Mouse (Mus musculus): ENCODE measurements around the gene Rap2a. TPM values are rescaled to one million over a fixed set of nuclear protein-coding genes. Genes with fewer than 3 reads are reported as not detected.
A peak's percentile ranks its signal among the peaks of the same experiment; 100 is the strongest.

Gene Rap2a
- polyA plus RNA-seq, 1 experiment from 2014 or later, result 19.8 TPM

DNA sequence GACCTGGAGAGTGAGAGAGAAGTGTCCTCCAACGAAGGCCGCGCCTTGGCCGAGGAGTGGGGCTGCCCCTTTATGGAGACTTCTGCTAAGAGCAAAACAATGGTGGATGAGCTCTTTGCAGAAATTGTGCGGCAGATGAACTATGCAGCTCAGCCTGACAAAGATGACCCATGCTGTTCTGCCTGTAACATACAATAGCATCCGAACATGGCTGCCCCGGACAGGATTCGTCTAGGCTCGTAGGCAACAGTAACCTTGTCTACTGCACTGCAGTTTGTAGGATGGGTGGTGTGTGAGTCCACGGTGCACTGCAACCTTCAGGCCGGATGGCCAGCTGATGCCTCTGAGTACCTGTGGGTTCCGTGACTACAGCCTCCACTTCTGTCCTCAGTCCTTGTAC is 25.4 kb downstream of the Rap2a start:
- 92% methylated on average over 12 of the region's 12 CpGs for WGBS

DNA sequence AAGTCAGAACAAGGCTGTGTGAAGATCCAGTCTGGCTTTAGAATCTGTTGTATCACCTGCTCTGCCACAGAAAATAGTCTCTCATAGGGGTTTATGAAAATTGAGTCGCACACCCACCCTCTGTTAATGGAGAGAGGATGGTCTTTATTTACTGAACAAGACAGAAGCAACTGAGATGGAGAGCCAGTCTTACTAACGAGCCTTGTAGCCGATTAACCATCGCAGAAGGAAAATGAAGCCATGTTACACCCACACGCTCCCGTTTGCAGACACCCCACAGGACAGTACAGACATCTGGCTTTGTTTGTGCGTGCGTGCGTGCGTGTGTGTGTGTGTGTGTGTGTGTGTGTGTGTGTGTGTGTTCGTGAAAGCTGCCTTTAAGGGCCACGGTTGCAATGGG is 26.2 kb downstream of the Rap2a start:
- Histone ChIP-seq H3K9ac (no peak overlapping the region), H3K4me2 (replicated peaks) (no peak overlapping the region), H3K27ac (no peak overlapping the region), H3K27me3 (replicated peaks) (no peaks in the 10 kb centered on the region), H3K4me3 (replicated peaks) (no peak overlapping the region), H3K36me3 (no peaks in the 10 kb centered on the region), H3K4me1 (replicated peaks) (no peaks in the 10 kb centered on the region), H3K9me3 (no peaks in the 10 kb centered on the region)
- ATAC-seq, result no peak
- 87% methylated on average over 12 of the region's 12 CpGs for WGBS

More for the DNA sequence above, 25.4 kb downstream of the Rap2a start:
- Histone ChIP-seq H3K4me3 (replicated peaks) (no peak overlapping the region), H3K27me3 (replicated peaks) (no peaks in the 10 kb centered on the region), H3K4me2 (replicated peaks) (no peak overlapping the region), H3K27ac (no peak overlapping the region), H3K9ac (no peak overlapping the region), H3K36me3 (no peaks in the 10 kb centered on the region), H3K4me1 (replicated peaks) (no peaks in the 10 kb centered on the region), H3K9me3 (no peaks in the 10 kb centered on the region)
- no peak for ATAC-seq

DNA sequence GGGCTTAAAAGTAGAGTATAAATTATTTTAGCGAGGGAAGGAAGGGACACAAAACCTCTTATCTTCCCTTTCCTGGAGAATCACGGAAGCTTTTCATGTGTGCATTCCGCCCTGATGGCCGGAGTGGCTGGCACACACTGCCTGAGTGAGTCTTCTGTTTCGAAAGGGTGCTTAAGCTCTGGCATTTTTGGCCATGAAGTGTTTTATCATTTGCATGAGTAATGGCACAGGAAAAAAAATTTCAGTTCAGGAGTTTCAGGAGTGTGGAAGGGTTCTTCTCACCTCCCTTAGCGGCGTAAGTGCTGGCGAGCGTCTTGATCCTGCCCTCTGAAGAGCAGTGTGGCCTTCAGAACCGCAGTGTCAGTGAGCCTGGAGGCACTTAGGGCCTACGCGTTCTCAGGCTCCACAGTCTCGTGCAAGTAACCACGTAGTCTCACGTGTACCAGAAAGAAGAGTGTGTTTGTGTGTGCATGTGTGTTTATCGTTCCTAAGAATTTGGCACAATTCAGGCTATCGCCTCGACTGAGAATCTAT is 26.8 kb downstream of the Rap2a start:
- WGBS, result 88% methylated on average over 18 of the region's 18 CpGs
- no peak overlapping the region for H3K4me2 ChIP-seq (replicated peaks)
- H3K9me3 ChIP-seq, result no peaks in the 10 kb centered on the region
- no peak for ATAC-seq
- no peaks in the 10 kb centered on the region for H3K4me1 ChIP-seq (replicated peaks)
- no peaks in the 10 kb centered on the region for H3K27me3 ChIP-seq (replicated peaks)
- no peak overlapping the region for H3K27ac ChIP-seq
- no peak overlapping the region for H3K9ac ChIP-seq
- H3K4me3 ChIP-seq (replicated peaks), result no peak overlapping the region
- H3K36me3 ChIP-seq, result no peaks in the 10 kb centered on the region

DNA sequence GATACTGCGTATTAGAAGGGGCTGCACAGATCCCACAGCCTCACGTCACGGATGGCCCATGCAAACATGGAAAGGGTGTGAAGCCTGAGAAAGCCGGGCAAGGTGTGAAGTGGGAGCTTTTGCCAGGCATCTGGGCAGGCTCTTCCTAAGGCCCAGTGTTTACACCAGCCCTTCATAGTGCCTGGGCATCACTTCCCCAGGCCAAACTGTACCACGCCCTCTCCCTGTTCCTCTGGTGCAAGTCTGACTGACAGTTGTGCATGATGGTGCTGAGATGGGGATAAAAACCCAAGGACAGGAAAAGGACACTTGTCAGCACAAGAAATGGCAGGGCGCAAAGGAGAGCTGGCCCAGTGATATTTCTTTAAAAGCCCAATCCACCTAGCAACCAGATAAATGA is 27.7 kb downstream of the Rap2a start:
- no peak overlapping the region for H3K4me3 ChIP-seq (replicated peaks)
- no peak for ATAC-seq
- H3K36me3 ChIP-seq, result no peaks in the 10 kb centered on the region
- no peaks in the 10 kb centered on the region for H3K9me3 ChIP-seq
- 91% methylated on average over 6 of the region's 6 CpGs for WGBS
- no peaks in the 10 kb centered on the region for H3K4me1 ChIP-seq (replicated peaks)
- no peak overlapping the region for H3K4me2 ChIP-seq (replicated peaks)
- no peak overlapping the region for H3K9ac ChIP-seq
- H3K27me3 ChIP-seq (replicated peaks), result no peaks in the 10 kb centered on the region
- H3K27ac ChIP-seq, result no peak overlapping the region

DNA sequence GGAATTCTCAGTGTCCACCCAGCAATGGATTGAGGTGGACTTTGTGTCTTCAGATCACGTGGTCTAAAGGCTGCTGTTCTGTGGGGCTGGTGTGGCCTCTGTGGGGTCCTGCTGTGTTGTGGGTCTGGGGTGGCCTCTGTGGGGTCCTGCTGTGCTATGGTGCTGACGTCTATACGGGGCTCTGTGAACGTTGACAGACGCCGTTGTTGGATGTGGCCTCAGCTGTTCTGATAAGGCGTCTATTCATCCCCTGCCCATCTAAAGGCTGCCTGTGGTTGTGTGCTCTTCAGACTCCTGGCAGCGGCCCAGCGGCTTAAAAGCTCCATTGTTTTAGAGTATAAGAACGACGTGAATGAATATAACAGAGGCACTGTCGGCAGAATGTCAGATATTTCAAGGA is 29.3 kb downstream of the Rap2a start:
- Histone ChIP-seq H3K36me3 (no peaks in the 10 kb centered on the region), H3K27ac (no peak overlapping the region), H3K4me3 (replicated peaks) (no peak overlapping the region), H3K9me3 (no peaks in the 10 kb centered on the region), H3K27me3 (replicated peaks) (no peaks in the 10 kb centered on the region), H3K4me1 (replicated peaks) (no peaks in the 10 kb centered on the region), H3K9ac (no peak overlapping the region), H3K4me2 (replicated peaks) (no peak overlapping the region)
- 73% methylated on average over 12 of the region's 12 CpGs for whole genome bisulfite sequencing
- peak; percentile 55; the same call in 1 of the 2 replicates for ATAC-seq

DNA sequence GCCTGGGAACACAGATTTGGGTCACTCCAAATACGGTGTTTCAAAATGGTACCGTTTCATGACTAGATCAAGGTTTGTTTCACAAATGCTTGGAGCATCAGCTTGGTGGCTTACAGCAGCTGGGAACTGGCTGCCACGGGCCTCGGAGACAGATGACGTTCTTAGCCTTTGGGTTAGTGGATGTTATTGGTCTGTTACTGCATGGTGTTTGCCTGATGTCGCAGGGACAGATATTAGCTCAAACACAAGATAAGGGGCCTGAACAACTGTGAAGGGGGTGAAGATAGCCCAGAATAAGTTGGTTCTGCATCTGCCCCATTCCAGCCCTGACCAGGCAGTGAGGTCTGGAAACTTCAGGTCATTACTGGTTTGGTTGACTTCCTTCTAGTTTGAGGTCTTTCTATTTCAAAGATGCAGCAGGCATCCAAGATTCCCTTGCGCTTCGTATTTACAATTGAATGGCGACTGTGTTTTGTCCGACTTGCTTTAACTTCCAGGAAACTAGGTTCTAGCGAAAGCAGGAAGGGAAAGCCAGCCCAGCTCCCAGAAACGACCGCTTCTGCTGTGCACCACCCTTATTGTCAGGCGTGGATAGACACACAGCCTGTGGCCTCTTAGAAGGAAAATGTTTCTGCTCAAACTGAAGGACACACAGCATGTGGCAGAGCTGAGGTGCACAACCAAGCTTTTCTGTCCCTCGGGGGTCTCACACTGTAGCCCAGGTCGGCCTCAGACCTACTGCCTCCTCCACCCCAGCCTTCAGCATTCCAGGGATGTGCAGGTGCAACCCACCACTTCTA is 30.5 kb downstream of the Rap2a start:
- no peak overlapping the region for H3K4me3 ChIP-seq (replicated peaks)
- no peak overlapping the region for H3K4me2 ChIP-seq (replicated peaks)
- no peak overlapping the region for H3K27ac ChIP-seq
- H3K27me3 ChIP-seq (replicated peaks), result no peaks in the 10 kb centered on the region
- no peaks in the 10 kb centered on the region for H3K36me3 ChIP-seq
- WGBS, result 81% methylated on average over 16 of the region's 16 CpGs
- no peaks in the 10 kb centered on the region for H3K9me3 ChIP-seq
- H3K4me1 ChIP-seq (replicated peaks), result no peaks in the 10 kb centered on the region
- no peak for ATAC-seq
- H3K9ac ChIP-seq, result no peak overlapping the region

DNA sequence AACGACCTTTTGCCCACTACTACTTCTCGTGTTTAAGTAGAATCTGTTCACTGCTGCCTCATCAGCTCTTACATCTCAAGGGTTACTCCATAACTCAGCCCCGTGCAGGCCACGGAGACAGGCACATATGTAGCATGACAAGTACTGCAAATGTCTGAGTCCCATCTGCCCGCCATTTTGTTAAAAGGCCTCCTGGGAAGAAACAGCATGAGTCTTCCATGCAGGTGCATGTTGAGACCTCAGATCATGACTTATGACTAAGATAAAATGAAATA is 31.1 kb downstream of the Rap2a start:
- no peak for ATAC-seq
- Histone ChIP-seq H3K27me3 (replicated peaks) (no peaks in the 10 kb centered on the region), H3K4me2 (replicated peaks) (no peak overlapping the region), H3K4me3 (replicated peaks) (no peak overlapping the region), H3K36me3 (no peaks in the 10 kb centered on the region), H3K4me1 (replicated peaks) (no peaks in the 10 kb centered on the region), H3K27ac (no peak overlapping the region), H3K9me3 (no peaks in the 10 kb centered on the region), H3K9ac (no peak overlapping the region)
- 83% methylated on average over 5 of the region's 5 CpGs for WGBS

DNA sequence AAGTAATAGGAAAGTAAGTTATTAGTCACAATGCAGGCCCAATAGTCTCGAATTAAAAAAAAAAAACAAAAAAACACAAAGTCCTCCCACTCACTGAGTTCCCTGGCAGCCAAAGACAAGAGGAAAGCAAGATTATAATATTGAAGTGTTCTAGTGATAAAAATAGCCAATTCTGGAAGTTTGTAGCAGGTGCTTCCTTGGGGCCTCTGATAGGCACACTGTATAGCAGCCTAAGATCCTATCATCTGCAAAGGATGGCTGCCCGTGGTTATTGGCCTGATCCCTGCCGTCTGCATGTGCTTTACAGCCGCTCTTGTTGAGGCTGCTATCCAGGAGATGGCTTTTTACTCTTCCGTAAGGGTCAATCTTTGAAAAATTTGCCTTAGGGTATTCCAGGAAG is 33.6 kb downstream of the Rap2a start:
- H3K4me2 ChIP-seq (replicated peaks), result no peak overlapping the region
- H3K4me1 ChIP-seq (replicated peaks), result no peaks in the 10 kb centered on the region
- no peak overlapping the region for H3K9ac ChIP-seq
- H3K36me3 ChIP-seq, result no peaks in the 10 kb centered on the region
- no peaks in the 10 kb centered on the region for H3K27me3 ChIP-seq (replicated peaks)
- no peak overlapping the region for H3K4me3 ChIP-seq (replicated peaks)
- 81% methylated on average over 5 of the region's 5 CpGs for WGBS
- ATAC-seq, result no peak
- H3K27ac ChIP-seq, result no peak overlapping the region
- H3K9me3 ChIP-seq, result no peaks in the 10 kb centered on the region

DNA sequence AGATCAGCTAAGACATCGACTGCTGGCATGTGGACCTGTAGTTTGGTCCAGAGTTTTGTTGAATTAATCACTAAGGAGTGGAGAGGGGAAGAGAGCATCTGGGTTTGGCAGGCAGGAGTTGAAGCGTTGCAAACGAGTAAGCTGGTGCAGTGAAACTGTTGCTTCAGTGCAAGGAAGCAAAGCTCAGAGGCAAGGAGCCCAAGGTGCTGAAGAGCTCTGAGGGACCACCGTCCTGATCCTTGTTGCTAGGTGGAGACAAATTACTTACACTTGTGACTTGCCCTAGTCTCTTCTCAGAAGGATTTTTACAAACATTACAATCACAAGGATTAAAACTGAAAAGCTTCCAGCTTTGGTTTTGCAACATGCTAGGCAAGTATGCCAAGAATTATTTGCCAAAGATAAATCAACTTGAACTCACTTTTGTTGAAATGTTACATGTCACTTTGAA is 36.6 kb downstream of the Rap2a start:
- ATAC-seq, result no peak
- no peaks in the 10 kb centered on the region for H3K27me3 ChIP-seq (replicated peaks)
- H3K9ac ChIP-seq, result no peak overlapping the region
- H3K4me2 ChIP-seq (replicated peaks), result no peak overlapping the region
- H3K4me1 ChIP-seq (replicated peaks), result no peaks in the 10 kb centered on the region
- no peak overlapping the region for H3K27ac ChIP-seq
- H3K36me3 ChIP-seq, result no peaks in the 10 kb centered on the region
- H3K4me3 ChIP-seq (replicated peaks), result no peak overlapping the region
- 49% methylated on average over 4 of the region's 4 CpGs for WGBS
- H3K9me3 ChIP-seq, result no peaks in the 10 kb centered on the region

DNA sequence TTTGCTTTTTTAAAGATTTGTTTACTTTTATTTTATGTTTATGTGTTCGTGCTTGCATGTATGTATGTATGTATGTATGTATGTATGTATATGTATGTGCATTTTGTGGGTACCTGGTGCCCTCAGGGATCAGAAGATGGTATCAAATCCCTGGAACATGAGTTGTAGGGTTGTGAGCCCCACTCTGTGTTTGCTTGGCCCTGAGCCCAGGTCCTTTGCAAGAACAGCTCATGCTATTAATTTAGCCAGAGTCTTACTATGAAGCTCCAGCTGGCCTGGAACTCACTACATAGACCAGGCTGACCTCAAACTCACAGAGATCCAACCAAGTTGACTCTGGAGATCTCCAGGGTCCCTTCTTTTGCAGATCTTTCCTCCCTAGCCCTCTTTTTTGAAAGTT is 37.1 kb downstream of the Rap2a start:
- Histone ChIP-seq H3K36me3 (no peaks in the 10 kb centered on the region), H3K27me3 (replicated peaks) (no peaks in the 10 kb centered on the region), H3K4me1 (replicated peaks) (no peaks in the 10 kb centered on the region), H3K9me3 (no peaks in the 10 kb centered on the region), H3K4me3 (replicated peaks) (no peak overlapping the region), H3K27ac (no peak overlapping the region), H3K4me2 (replicated peaks) (no peak overlapping the region), H3K9ac (no peak overlapping the region)
- WGBS, result 66% methylated on average over 1 of the region's 1 CpGs
- ATAC-seq, result 0 out of 2 replicates have a peak, but pooled peaks have one; percentile 34

DNA sequence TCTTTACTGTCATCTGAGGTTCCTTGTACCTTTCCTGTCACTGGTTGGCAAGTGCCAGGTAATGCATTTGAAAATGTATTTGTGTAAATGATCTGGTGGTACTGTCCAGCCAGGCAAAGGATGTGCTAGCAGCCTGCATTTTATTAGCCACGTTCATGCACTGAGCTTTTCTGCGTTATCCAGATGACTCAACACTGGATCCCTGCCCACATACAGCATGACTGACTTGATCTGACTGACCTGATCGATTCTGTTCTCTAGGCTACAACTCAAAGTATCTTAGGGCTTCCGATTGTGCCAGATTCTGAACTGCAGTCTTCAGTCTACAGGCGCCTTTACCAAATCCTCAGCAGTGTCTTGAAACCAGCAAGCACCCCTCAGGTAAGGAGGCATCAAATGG is 40.5 kb downstream of the Rap2a start:
- Histone ChIP-seq H3K27me3 (replicated peaks) (no peaks in the 10 kb centered on the region), H3K27ac (no peak overlapping the region), H3K9me3 (no peaks in the 10 kb centered on the region), H3K36me3 (no peaks in the 10 kb centered on the region), H3K9ac (no peak overlapping the region), H3K4me1 (replicated peaks) (no peaks in the 10 kb centered on the region), H3K4me3 (replicated peaks) (no peak overlapping the region), H3K4me2 (replicated peaks) (no peak overlapping the region)
- 85% methylated on average over 5 of the region's 5 CpGs for WGBS
- ATAC-seq, result no peak

DNA sequence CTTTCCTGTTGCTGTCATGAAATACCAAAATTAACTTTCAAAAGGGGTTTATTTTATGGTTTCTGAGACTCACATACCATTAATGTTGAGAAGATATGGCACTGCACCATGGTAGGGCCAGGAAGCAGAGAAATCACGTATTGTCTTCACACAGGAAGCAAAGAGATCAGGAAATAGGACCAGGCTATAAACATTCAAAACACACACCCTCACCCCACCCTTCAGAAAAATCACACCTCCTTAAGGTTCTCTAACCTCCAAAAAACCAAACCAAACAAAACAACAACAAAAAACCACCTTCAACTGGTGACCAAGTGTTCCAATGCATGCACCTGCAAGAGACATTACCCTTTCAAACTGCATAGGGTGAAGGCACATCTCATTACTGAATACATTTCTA is 41.7 kb downstream of the Rap2a start:
- WGBS, result 79% methylated on average over 1 of the region's 1 CpGs
- no peaks in the 10 kb centered on the region for H3K27me3 ChIP-seq (replicated peaks)
- no peak for ATAC-seq
- no peaks in the 10 kb centered on the region for H3K9me3 ChIP-seq
- no peak overlapping the region for H3K9ac ChIP-seq
- no peak overlapping the region for H3K4me2 ChIP-seq (replicated peaks)
- H3K4me1 ChIP-seq (replicated peaks), result no peaks in the 10 kb centered on the region
- no peak overlapping the region for H3K27ac ChIP-seq
- H3K36me3 ChIP-seq, result no peaks in the 10 kb centered on the region
- no peak overlapping the region for H3K4me3 ChIP-seq (replicated peaks)

DNA sequence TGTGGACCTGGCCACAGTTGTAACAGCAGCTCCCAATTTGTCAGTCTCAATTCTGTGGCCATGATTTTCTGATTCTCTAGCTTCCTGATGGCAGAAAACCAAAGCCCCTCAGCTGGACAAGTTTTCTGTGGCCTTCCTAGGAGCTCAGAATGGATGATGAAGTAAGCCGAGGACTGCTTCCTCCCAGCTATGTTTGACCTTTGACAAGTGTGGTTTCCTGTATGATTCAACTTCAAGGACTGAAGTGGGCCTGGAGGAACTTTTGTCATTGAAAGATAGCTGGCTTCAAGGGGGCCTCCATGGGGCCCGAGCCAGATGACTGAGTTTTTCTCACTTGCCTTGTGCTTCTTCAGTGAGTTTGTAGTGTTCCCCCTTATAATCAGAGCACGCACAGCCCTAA is 42.6 kb downstream of the Rap2a start:
- H3K4me2 ChIP-seq (replicated peaks), result no peak overlapping the region
- no peak for ATAC-seq
- no peaks in the 10 kb centered on the region for H3K36me3 ChIP-seq
- H3K27me3 ChIP-seq (replicated peaks), result no peaks in the 10 kb centered on the region
- H3K27ac ChIP-seq, result no peak overlapping the region
- H3K9ac ChIP-seq, result no peak overlapping the region
- WGBS, result 51% methylated on average over 3 of the region's 3 CpGs
- H3K4me1 ChIP-seq (replicated peaks), result no peaks in the 10 kb centered on the region
- no peak overlapping the region for H3K4me3 ChIP-seq (replicated peaks)
- no peaks in the 10 kb centered on the region for H3K9me3 ChIP-seq
